Mouse (Mus musculus) liver, embryonic 13.5 days (tissue): ENCODE measurements around the gene Rab4b. TPM values are rescaled to one million over a fixed set of nuclear protein-coding genes. Genes with fewer than 3 reads are reported as not detected.

Experiments used
- ATAC-seq: fragments of 200-750 bp; cut with Nextera tagmentation; 2 replicates; pipeline ENCODE4 v1.8.0; 2017; ENCODE audit warnings: low read depth, mild to moderate bottlenecking, moderate number of reproducible peaks, moderate library complexity
- DNase-seq: peaks from one replicate; pipeline ENCODE4 v3.0.0; 2022
- H3K27ac ChIP-seq: fragments of 300-500 bp; sonication (generic); 2 replicates; pipeline ENCODE4 v1.5.1; 2015; ENCODE audit warnings: moderate library complexity, mild to moderate bottlenecking, inconsistent platforms
- H3K27me3 ChIP-seq: fragments of 300-500 bp; sonication (generic); 2 replicates; pipeline ENCODE4 v1.6.1; 2015; ENCODE audit warnings: mild to moderate bottlenecking, inconsistent platforms
- H3K36me3 ChIP-seq: fragments of 300-500 bp; sonication (generic); 2 replicates; pipeline ENCODE4 v1.6.1; 2015; ENCODE audit warnings: mild to moderate bottlenecking, inconsistent platforms
- H3K4me1 ChIP-seq: fragments of 300-500 bp; sonication (generic); replicated peaks from 2 replicates; pipeline ENCODE4 v1.6.1; 2015; ENCODE audit warnings: inconsistent platforms
- H3K4me2 ChIP-seq: fragments of 300-500 bp; sonication (generic); 2 replicates; pipeline ENCODE4 v1.6.1; 2015; ENCODE audit warnings: inconsistent platforms, mild to moderate bottlenecking, moderate library complexity
- H3K4me3 ChIP-seq: fragments of 300-500 bp; sonication (generic); replicated peaks from 2 replicates; pipeline ENCODE4 v1.5.1; 2015; ENCODE audit warnings: mild to moderate bottlenecking, inconsistent platforms
- H3K9ac ChIP-seq: fragments of 300-500 bp; sonication (generic); 2 replicates; pipeline ENCODE4 v1.6.1; 2015; ENCODE audit warnings: mild to moderate bottlenecking, inconsistent platforms
- H3K9me3 ChIP-seq: fragments of 300-500 bp; sonication (generic); replicated peaks from 2 replicates; pipeline ENCODE4 v1.6.1; 2016; ENCODE audit warnings: inconsistent platforms
- WGBS: fragments of 180-500 bp; shearing (Covaris S2); methylation state at CpG from one replicate; pipeline ENCODE4 v1.1.7; 2015; ENCODE audit not compliant: insufficient replicate concordance; 5-methylcytosine and 5-hydroxymethylcytosine counted together
- polyA plus RNA-seq: library from polyadenylated mRNA; unstranded; fragments of >200 nt; fragmentation: Nextera tagmentation; extraction: Ambion mirVana; gene quantifications from 2 replicates; pipeline ENCODE4 v1.2.1, GENCODE M21; 2015

Gene Rab4b
- polyA plus RNA-seq, 1 experiment from 2014 or later = 28.6 TPM

DNA sequence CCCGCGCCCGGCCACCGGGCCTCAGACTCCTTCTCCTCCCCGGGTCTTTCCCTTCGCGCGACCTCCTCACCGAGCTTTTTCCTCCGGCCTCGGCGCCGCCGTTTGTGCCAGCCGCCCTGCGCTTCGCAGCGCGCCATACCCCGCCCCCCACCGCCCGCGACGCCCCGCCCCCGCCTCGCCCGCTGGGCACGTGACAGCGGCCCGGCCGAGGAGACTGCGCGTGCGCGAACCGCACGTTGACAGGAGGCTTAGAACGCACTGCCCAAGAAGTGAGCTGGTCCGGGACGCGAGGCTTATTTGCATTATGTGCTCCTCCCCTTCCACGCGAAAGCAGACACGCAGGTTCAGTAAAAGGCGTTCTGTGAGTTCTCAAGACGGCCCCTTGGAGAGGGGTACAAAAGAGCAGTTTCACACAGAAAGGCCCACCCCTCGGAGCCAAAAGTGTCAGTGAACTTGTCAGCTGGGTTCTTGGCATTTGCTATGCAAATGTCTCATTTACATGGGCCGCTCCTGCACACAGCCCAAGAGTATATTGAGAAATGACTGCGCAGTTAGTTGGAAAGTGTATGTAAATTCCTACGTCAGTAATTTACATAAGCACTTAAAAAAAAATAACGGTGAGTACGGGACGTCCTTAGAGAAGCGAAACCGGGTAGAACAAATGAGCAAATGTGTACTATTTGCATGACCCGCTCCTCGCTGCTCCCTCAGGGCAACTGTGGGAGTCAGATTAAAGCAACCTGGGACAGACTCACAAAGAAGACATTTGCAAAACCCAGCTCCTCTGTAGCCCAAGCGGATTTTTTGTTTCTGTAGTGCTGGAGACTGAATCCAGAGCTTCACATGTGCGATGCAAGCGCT is 11.9 kb downstream of the Rab4b start, which contains the start of gene Egln2:
Gene Egln2 (minus strand): TSS at position 189 of the 861 bp plus-strand sequence.
- H3K9ac ChIP-seq = peak within 1 kb of the TSS; percentile 86
- H3K27me3 ChIP-seq = no peaks in the 10 kb centered on the region
- H3K4me1 ChIP-seq = peaks cover 58% of the 10 kb centered on the region
- ATAC-seq (peak; percentile 84), DNase-seq (peak; percentile 92)
- H3K36me3 ChIP-seq = peaks cover 36% of the 10 kb centered on the region
- H3K4me2 ChIP-seq = peak within 1 kb of the TSS; percentile 83
- no peaks in the 10 kb centered on the region for H3K9me3 ChIP-seq
- 1% methylated on average over 61 of the region's 61 CpGs for WGBS
- H3K27ac ChIP-seq = peak within 1 kb of the TSS; percentile 87
- peak within 1 kb of the TSS; percentile 83 for H3K4me3 ChIP-seq

DNA sequence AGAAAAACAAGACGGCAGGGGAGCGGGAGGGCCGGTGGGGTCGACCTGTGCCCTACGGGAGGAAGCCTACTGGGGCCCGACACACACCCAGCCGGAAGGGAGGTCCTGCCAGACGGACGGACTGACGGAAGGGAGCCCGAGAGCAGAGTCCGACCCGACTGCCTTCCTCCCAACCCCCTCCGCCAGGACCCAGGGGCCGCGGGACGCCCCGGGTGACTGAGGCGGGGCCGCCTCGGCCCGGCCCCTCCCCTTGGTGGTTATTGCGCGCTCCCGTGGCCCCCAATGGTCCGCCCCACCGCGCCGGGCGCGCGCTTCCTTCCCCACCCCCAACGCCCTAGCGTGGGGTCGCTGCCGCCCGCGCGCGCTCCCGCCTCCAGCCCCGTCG is 12.5 kb downstream of the Rab4b start:
- Histone ChIP-seq H3K27me3 (no peaks in the 10 kb centered on the region), H3K27ac (peak overlapping the region; percentile 87), H3K4me1 (peaks cover 65% of the 10 kb centered on the region), H3K9me3 (no peaks in the 10 kb centered on the region), H3K36me3 (peaks cover 41% of the 10 kb centered on the region), H3K4me3 (peak overlapping the region; percentile 83), H3K9ac (peak overlapping the region; percentile 86), H3K4me2 (peak overlapping the region; percentile 83)
- peak; percentile 76 for DNase-seq
- WGBS = 1% methylated on average over 38 of the region's 43 CpGs
- ATAC-seq = peak; percentile 72

DNA sequence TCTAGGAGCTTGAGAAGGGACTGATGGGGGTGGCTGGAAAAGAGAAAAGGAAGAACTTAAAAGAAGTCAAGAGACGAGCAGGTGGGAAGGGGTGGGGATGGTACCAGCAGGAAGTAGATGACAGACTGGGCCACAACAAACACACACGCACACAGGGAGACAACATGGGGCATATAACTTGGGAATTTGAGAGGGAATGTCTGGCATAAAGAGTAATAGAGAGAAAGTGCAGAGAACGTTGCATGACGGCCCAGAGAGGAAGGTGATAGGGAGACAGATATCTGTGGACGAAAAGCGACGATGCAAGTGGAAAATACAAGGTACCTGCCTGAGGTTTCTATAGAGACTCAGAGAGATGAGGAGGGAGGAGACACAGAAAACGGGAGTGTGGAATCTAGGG is 13.0 kb downstream of the Rab4b start:
- ATAC-seq (no peak), DNase-seq (no peak)
- peak overlapping the region; percentile 86 for H3K9ac ChIP-seq
- peak overlapping the region; percentile 83 for H3K4me3 ChIP-seq
- 6% methylated on average over 8 of the region's 8 CpGs for WGBS
- no peaks in the 10 kb centered on the region for H3K9me3 ChIP-seq
- peaks cover 39% of the 10 kb centered on the region for H3K36me3 ChIP-seq
- H3K4me1 ChIP-seq = peaks cover 70% of the 10 kb centered on the region
- H3K4me2 ChIP-seq = peak overlapping the region; percentile 83
- H3K27ac ChIP-seq = peak overlapping the region; percentile 87
- no peaks in the 10 kb centered on the region for H3K27me3 ChIP-seq

DNA sequence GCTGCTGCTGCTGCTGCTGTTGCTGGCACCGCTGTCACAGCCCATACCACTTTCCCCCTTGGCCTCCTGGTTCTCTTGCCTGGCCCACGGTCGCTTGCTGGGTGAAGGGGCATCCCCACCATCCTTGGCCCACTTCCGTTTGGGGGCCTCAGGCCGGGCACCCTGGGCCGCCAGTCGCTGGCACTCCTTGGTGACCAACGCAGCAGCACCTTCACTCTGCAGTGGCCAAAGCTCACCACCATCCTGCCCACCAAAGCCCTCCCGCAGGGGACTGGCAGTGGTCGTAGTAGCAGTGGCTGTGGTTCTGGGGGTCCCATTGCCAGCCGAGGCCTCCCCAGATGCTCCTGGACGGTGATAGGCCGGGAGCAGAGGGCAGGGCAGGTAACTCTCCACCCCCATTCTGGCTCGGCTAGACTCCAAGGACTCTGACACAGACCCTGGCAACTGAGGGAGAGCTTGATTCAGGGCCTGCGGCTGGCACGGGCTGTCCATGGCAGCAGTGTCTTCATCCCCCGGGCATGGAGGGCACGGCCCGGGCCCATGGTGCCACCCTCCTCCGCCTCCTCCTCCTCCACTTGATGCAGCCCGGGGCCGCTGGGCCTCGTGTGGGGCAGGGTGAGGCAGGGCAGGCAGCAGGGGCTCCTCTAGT is 13.6 kb downstream of the Rab4b start:
- H3K9ac ChIP-seq = peak overlapping the region; percentile 86
- H3K27ac ChIP-seq = peak overlapping the region; percentile 87
- peak overlapping the region; percentile 83 for H3K4me3 ChIP-seq
- ATAC-seq (no peak), DNase-seq (no peak)
- peaks cover 75% of the 10 kb centered on the region for H3K4me1 ChIP-seq
- WGBS = 80% methylated on average over 23 of the region's 23 CpGs
- H3K27me3 ChIP-seq = no peaks in the 10 kb centered on the region
- peaks cover 36% of the 10 kb centered on the region for H3K36me3 ChIP-seq
- no peaks in the 10 kb centered on the region for H3K9me3 ChIP-seq
- peak overlapping the region; percentile 83 for H3K4me2 ChIP-seq

DNA sequence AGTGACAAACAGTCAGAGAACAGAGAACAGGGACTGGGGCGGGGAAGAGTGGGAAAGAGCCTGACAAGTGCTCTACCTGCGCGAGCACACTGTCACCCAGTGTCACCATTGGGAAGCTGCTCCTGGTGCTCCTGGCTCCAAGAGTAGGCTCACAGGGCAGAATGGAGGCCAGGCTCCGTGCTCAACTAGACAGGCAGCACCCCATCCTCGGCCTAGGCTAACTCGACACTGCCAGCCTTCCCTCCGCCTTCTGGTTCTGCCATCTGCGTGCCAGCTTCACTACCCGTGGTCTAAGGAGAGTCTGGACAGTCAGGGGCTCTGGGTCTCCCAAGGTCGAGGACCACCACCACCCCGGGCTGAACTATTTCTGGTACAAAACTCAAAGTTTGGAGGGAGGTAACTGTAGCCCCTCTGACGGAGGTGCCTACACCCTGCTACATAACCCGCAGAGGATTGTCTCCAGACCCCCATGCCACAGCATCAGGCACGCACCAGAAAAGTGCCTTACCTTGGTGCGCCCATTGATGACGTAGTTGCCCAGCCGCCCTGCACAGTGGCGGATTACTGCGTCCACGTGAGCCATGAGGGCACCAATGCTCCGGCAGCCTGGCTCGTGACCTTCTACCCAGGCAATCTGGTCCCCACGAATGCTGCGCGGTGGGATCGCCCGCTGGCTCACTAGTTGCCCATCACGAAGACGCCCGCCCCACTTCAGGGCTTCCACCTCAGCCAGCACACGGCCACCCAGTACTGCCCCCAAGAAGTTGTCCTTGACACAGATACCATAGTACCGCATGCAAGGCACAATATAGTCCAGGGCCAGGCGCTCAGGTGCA is 14.4 kb downstream of the Rab4b start:
- peak overlapping the region; percentile 83; the same call in 1 of the 2 replicates for H3K4me3 ChIP-seq
- no peak for ATAC-seq
- WGBS = 84% methylated on average over 33 of the region's 33 CpGs
- peak overlapping the region; percentile 83 for H3K4me2 ChIP-seq
- H3K36me3 ChIP-seq = peaks cover 41% of the 10 kb centered on the region
- no peak overlapping the region for H3K27ac ChIP-seq
- no peaks in the 10 kb centered on the region for H3K27me3 ChIP-seq
- no peak for DNase-seq
- H3K9ac ChIP-seq = peak overlapping the region; percentile 86
- H3K9me3 ChIP-seq = no peaks in the 10 kb centered on the region
- peaks cover 78% of the 10 kb centered on the region for H3K4me1 ChIP-seq

DNA sequence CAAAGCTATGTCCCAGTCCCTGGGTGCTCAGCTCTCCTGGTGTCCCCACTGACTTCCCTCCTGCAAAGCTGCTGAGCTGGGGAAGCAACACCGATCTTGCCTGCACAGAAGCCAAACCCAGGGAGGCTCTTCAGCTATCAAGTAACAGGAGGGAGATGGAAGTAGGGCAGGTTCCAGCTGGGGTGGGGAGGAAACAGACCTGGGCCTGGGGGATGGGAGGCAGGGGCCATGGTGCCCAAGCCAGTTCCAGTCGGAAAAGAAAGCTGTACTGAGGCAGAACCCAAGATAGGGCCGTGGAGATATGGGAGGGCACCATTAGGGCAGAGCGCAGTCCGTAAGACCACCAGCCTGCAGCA is 15.3 kb downstream of the Rab4b start:
- DNase-seq (no peak), ATAC-seq (no peak)
- no peaks in the 10 kb centered on the region for H3K27me3 ChIP-seq
- no peaks in the 10 kb centered on the region for H3K9me3 ChIP-seq
- peaks cover 73% of the 10 kb centered on the region for H3K4me1 ChIP-seq
- peak overlapping the region; percentile 19; the same call in 1 of the 2 replicates for H3K4me2 ChIP-seq
- WGBS = 81% methylated on average over 5 of the region's 5 CpGs
- no peak overlapping the region for H3K4me3 ChIP-seq
- H3K36me3 ChIP-seq = peaks cover 50% of the 10 kb centered on the region
- peak overlapping the region; percentile 8; the same call in 1 of the 2 replicates for H3K9ac ChIP-seq
- H3K27ac ChIP-seq = no peak overlapping the region

DNA sequence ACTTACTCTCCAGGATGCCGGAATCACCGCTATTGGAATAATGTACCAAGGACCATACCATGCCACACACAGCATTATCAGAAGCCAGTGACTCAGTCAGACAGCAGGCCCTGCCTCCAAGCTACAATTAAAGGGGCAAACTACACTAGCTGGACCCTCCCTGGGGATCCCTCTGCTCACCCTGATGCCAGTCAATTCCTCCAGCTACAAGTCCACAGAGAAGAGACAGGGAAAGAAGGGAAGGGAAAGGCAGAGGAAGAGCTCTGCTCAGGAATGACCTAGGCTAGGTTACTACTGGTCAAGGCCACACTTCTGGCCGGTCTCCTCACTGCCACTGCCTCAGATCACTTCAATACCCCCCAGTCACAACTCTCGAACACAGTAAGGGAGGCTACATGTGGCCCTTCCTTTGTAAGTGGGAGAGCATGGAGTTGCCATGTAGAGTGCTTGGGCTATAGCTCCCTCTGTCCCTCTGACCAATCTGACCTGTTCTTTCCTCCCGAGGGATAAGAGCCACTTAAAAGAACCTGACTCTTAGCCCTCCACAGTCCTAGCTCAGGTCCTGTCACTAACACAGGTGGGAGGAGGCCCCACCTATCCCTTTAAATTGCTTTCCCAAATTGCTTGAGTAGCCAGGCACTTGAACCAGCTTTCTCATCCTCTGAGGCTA is 15.8 kb downstream of the Rab4b start:
- peaks cover 55% of the 10 kb centered on the region for H3K36me3 ChIP-seq

DNA sequence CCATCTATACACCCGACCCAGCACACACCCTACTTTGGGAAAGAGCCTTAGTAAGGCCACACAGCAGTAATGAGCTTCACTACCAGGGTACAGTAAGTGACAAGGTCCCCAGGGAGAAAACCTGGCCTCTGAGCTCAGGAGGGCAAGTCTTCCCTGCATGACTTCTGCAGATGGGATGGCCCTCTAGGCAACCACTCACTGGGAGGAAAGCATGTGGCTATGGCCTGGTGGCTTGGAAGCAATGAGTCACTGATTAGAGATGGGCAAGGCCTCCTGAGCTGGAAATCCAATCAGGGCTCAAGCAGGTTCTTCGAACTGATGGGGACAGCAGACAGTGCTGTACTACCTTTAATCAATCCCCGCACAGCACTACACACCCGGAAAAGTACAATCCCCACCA is 17.0 kb downstream of the Rab4b start:
- Histone ChIP-seq H3K27me3 (no peaks in the 10 kb centered on the region), H3K9me3 (no peaks in the 10 kb centered on the region), H3K27ac (no peak overlapping the region), H3K9ac (no peak overlapping the region), H3K4me2 (no peak overlapping the region), H3K36me3 (peaks cover 63% of the 10 kb centered on the region), H3K4me3 (no peak overlapping the region), H3K4me1 (peaks cover 60% of the 10 kb centered on the region)
- 70% methylated on average over 4 of the region's 4 CpGs for WGBS
- ATAC-seq (no peak), DNase-seq (no peak)

More for the DNA sequence above, 15.8 kb downstream of the Rab4b start:
- H3K4me2 ChIP-seq = peak overlapping the region; percentile 19; the same call in 1 of the 2 replicates
- H3K4me3 ChIP-seq = 0 out of 2 replicates have a peak overlapping the region, but pooled peaks have one; percentile 4
- no peaks in the 10 kb centered on the region for H3K9me3 ChIP-seq
- no peak overlapping the region for H3K27ac ChIP-seq
- H3K27me3 ChIP-seq = no peaks in the 10 kb centered on the region
- no peak for DNase-seq
- peaks cover 68% of the 10 kb centered on the region for H3K4me1 ChIP-seq
- H3K9ac ChIP-seq = peak overlapping the region; percentile 8; the same call in 1 of the 2 replicates
- 81% methylated on average over 5 of the region's 5 CpGs for WGBS
- no peak for ATAC-seq

DNA sequence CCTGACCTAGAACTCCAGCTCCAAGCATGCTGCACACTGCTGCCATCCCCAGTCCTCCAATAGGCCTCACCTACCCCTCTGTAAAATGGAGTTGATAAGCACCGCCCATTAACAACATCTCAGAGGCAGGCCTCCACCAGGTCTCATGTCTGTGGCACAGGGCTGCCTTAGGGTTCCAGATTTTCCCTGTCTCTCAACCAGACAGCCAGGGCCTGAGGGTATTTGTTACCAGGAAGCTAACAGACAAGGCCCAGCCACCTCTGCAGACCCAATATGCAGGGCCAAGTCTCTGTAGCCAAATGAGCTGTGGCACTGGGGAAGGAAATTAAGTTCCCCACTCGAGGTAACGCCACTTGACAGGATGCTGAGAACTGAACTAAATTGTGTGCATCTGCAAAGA is 17.8 kb downstream of the Rab4b start:
- H3K36me3 ChIP-seq = peaks cover 63% of the 10 kb centered on the region
- H3K4me3 ChIP-seq = no peak overlapping the region
- DNase-seq (no peak), ATAC-seq (no peak)
- H3K4me1 ChIP-seq = peaks cover 60% of the 10 kb centered on the region
- H3K9me3 ChIP-seq = no peaks in the 10 kb centered on the region
- H3K4me2 ChIP-seq = no peak overlapping the region
- H3K27me3 ChIP-seq = no peaks in the 10 kb centered on the region
- no peak overlapping the region for H3K9ac ChIP-seq
- 60% methylated on average over 3 of the region's 3 CpGs for WGBS
- 0 out of 2 replicates have a peak overlapping the region, but pooled peaks have one; percentile 8 for H3K27ac ChIP-seq

DNA sequence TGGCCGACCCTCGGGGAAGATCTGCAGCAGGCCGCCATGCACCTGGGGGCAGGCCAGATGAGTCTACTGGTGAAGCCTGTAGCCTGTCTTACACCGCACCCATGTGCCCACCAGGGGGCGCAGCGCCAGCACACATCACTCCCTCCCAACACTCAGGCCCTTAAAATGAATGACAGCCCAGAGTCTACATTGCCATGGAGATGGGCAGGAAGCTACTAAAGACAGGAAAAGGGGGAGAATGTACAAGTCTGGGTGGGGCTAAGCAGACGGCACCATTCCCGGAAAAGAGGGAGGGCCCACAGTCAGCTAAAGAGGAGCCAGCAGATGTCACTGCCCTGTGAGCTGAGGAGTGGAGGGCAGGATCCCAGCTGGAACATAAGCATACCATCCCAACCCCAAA is 18.8 kb downstream of the Rab4b start:
- H3K4me2 ChIP-seq = no peak overlapping the region
- H3K4me1 ChIP-seq = peaks cover 50% of the 10 kb centered on the region
- H3K9ac ChIP-seq = no peak overlapping the region
- DNase-seq = peak; percentile 74
- peak; percentile 84 for ATAC-seq
- H3K36me3 ChIP-seq = peaks cover 58% of the 10 kb centered on the region
- no peak overlapping the region for H3K27ac ChIP-seq
- 9% methylated on average over 8 of the region's 8 CpGs for WGBS
- H3K27me3 ChIP-seq = no peaks in the 10 kb centered on the region
- no peaks in the 10 kb centered on the region for H3K9me3 ChIP-seq
- no peak overlapping the region for H3K4me3 ChIP-seq
